Mouse (Mus musculus) liver, embryonic 13.5 days (tissue): Measurements from ENCODE around the gene Acot3. TPM values are rescaled to one million over a fixed set of nuclear protein-coding genes. Genes with fewer than 3 reads are reported as not detected.
"Not testable (repeated sequence)": the region's sequence is repeated elsewhere in the genome, so short reads cannot be mapped to it uniquely, and the experiment has no call there.

Source experiments
- ATAC-seq: fragments of 200-750 bp; cut with Nextera tagmentation; 2 replicates; pipeline ENCODE4 v1.8.0; 2017; ENCODE audit warnings: low read depth, mild to moderate bottlenecking, moderate number of reproducible peaks, moderate library complexity
- DNase-seq: peaks from one replicate; pipeline ENCODE4 v3.0.0; 2022
- H3K27ac ChIP-seq: fragments of 300-500 bp; sonication (generic); 2 replicates; pipeline ENCODE4 v1.5.1; 2015; ENCODE audit warnings: moderate library complexity, mild to moderate bottlenecking, inconsistent platforms
- H3K27me3 ChIP-seq: fragments of 300-500 bp; sonication (generic); 2 replicates; pipeline ENCODE4 v1.6.1; 2015; ENCODE audit warnings: mild to moderate bottlenecking, inconsistent platforms
- H3K36me3 ChIP-seq: fragments of 300-500 bp; sonication (generic); 2 replicates; pipeline ENCODE4 v1.6.1; 2015; ENCODE audit warnings: mild to moderate bottlenecking, inconsistent platforms
- H3K4me1 ChIP-seq: fragments of 300-500 bp; sonication (generic); replicated peaks from 2 replicates; pipeline ENCODE4 v1.6.1; 2015; ENCODE audit warnings: inconsistent platforms
- H3K4me2 ChIP-seq: fragments of 300-500 bp; sonication (generic); 2 replicates; pipeline ENCODE4 v1.6.1; 2015; ENCODE audit warnings: inconsistent platforms, mild to moderate bottlenecking, moderate library complexity
- H3K4me3 ChIP-seq: fragments of 300-500 bp; sonication (generic); replicated peaks from 2 replicates; pipeline ENCODE4 v1.5.1; 2015; ENCODE audit warnings: mild to moderate bottlenecking, inconsistent platforms
- H3K9ac ChIP-seq: fragments of 300-500 bp; sonication (generic); 2 replicates; pipeline ENCODE4 v1.6.1; 2015; ENCODE audit warnings: mild to moderate bottlenecking, inconsistent platforms
- H3K9me3 ChIP-seq: fragments of 300-500 bp; sonication (generic); replicated peaks from 2 replicates; pipeline ENCODE4 v1.6.1; 2016; ENCODE audit warnings: inconsistent platforms
- WGBS: fragments of 180-500 bp; shearing (Covaris S2); methylation state at CpG from one replicate; pipeline ENCODE4 v1.1.7; 2015; ENCODE audit not compliant: insufficient replicate concordance; 5-methylcytosine and 5-hydroxymethylcytosine counted together
- polyA plus RNA-seq: library from polyadenylated mRNA; unstranded; fragments of >200 nt; fragmentation: Nextera tagmentation; extraction: Ambion mirVana; gene quantifications from 2 replicates; pipeline ENCODE4 v1.2.1, GENCODE M21; 2015

Gene Acot3
- polyA plus RNA-seq, 1 experiment from 2014 or later = 4.2 TPM

GRCm38 (mm10) chr12:84100604-84101492, 48.9 kb downstream of the Acot3 start, which contains the start of gene Acot6:
Acot6 (plus strand) TSS chr12:84100654.
- H3K9me3 ChIP-seq, H3K36me3 ChIP-seq, H3K27ac ChIP-seq, H3K27me3 ChIP-seq: not testable (repeated sequence)
- Histone ChIP-seq H3K4me1 (peaks cover 14% of the 10 kb centered on the region; the same call in 1 of the 2 replicates), H3K4me2 (peak within 1 kb of the TSS; percentile 85), H3K9ac (peak within 1 kb of the TSS; percentile 70), H3K4me3 (peak within 1 kb of the TSS; percentile 64)
- DNase-seq (peak; percentile 17), ATAC-seq (peak; percentile 70)
- WGBS = under 1% methylated on average over 80 of the region's 80 CpGs

- H3K4me1 ChIP-seq = peaks cover 14% of the 10 kb centered on the region; the same call in 1 of the 2 replicates
- 39% methylated on average over 2 of the region's 2 CpGs for WGBS
- H3K36me3 ChIP-seq = no peaks in the 10 kb centered on the region
- no peaks in the 10 kb centered on the region for H3K27me3 ChIP-seq
- DNase-seq (no peak), ATAC-seq (no peak)
- no peak overlapping the region for H3K27ac ChIP-seq
- peak overlapping the region; percentile 70 for H3K9ac ChIP-seq
- H3K4me3 ChIP-seq = peak overlapping the region; percentile 64
- H3K4me2 ChIP-seq = peak overlapping the region; percentile 85
- no peaks in the 10 kb centered on the region for H3K9me3 ChIP-seq
Measured at GRCm38 (mm10) chr12:84101493-84101845, 49.5 kb downstream of the Acot3 start.

DNA sequence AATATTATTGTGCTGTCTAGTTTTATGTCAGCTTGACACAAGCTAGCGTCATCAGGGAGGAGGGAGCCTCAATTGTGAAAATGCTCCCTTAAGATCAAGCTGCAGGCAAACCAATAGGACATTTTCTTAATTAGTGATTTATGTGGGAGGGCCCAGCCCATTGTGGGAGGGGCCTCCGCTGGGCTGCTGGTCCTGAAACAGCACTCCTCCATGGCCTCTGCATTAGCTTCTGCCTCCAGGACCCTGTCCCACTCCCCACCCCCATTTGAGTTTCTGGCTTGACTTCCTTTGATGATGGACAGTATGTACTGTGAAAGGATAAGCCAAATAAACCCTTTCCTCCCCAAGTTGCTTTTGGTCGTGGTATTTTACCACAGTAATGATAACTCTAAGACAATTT, 55.1 kb downstream of the Acot3 start:
- no peak overlapping the region for H3K9ac ChIP-seq
- DNase-seq = no peak
- WGBS = 75% methylated on average over 3 of the region's 3 CpGs
- H3K4me3 ChIP-seq = no peak overlapping the region
- no peaks in the 10 kb centered on the region for H3K9me3 ChIP-seq
- H3K36me3 ChIP-seq = no peaks in the 10 kb centered on the region
- no peak overlapping the region for H3K4me2 ChIP-seq
- ATAC-seq = no peak
- H3K27me3 ChIP-seq = no peaks in the 10 kb centered on the region
- no peak overlapping the region for H3K27ac ChIP-seq
- H3K4me1 ChIP-seq = no peaks in the 10 kb centered on the region

DNA sequence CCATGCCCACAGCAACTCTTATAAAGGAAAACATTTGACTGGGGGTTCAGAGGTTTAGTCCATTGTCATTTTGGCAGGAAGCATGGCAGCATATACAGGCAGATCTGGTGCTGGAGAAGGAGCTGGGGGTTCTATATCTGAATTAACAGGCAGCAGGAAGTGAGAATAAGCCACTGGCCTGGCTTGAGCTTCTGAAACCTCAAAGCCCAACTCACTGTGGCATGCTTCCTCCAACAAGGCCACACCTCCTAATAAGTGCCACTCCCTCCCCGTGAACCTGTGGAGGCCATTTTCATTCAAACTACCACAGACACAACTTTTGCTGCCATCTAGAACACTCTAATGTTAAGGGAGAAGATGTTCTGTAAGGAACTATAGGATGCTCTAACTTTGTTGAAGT, 55.7 kb downstream of the Acot3 start:
- no peak overlapping the region for H3K4me3 ChIP-seq
- no peaks in the 10 kb centered on the region for H3K9me3 ChIP-seq
- H3K36me3 ChIP-seq = no peaks in the 10 kb centered on the region
- no peaks in the 10 kb centered on the region for H3K27me3 ChIP-seq
- ATAC-seq (no peak), DNase-seq (no peak)
- 13% methylated on average over 1 of the region's 1 CpGs for WGBS
- no peaks in the 10 kb centered on the region for H3K4me1 ChIP-seq
- no peak overlapping the region for H3K27ac ChIP-seq
- H3K4me2 ChIP-seq = no peak overlapping the region
- H3K9ac ChIP-seq = no peak overlapping the region

- WGBS = 69% methylated on average over 1 of the region's 1 CpGs
- H3K27ac ChIP-seq = no peak overlapping the region
- no peak overlapping the region for H3K4me2 ChIP-seq
- H3K36me3 ChIP-seq = no peaks in the 10 kb centered on the region
- H3K4me1 ChIP-seq = peaks cover 10% of the 10 kb centered on the region
- H3K4me3 ChIP-seq = no peak overlapping the region
- no peaks in the 10 kb centered on the region for H3K9me3 ChIP-seq
- H3K9ac ChIP-seq = no peak overlapping the region
- H3K27me3 ChIP-seq = no peaks in the 10 kb centered on the region
- DNase-seq (no peak), ATAC-seq (no peak)
Measured at GRCm38 (mm10) chr12:84109924-84110323, 58.0 kb downstream of the Acot3 start.

Other genes with a start within 250 kb of the Acot3 start
- 11.8 and 16.3 TPM in 2 replicates for gene Numb, start 130.2 kb upstream of the Acot3 start, polyA plus RNA-seq
- gene Riox1, start 101.5 kb upstream of the Acot3 start, polyA plus RNA-seq = 9.3 and 9.8 TPM in 2 replicates
- not detected in 2 replicates for gene Heatr4, start 67.3 kb upstream of the Acot3 start, polyA plus RNA-seq
- gene Acot2, start 64.3 kb upstream of the Acot3 start, polyA plus RNA-seq = 14.7 and 16.1 TPM in 2 replicates
- gene Acot1, start 42.7 kb upstream of the Acot3 start, polyA plus RNA-seq = 28.2 and 34.7 TPM in 2 replicates
- 6.7 and 7.9 TPM in 2 replicates for gene Acot4, start 13.8 kb upstream of the Acot3 start, polyA plus RNA-seq
- 0.46 TPM in 1 of 2 replicates, not detected in the other for gene Gm49366, start 13.2 kb upstream of the Acot3 start, polyA plus RNA-seq
- not detected in 2 replicates for gene Acot5, start 17.2 kb downstream of the Acot3 start, polyA plus RNA-seq
- 0.40 and 0.51 TPM in 2 replicates for gene Acot6, start 48.5 kb downstream of the Acot3 start, polyA plus RNA-seq
- gene Dnal1, start 62.2 kb downstream of the Acot3 start, polyA plus RNA-seq = 0.23 and 0.27 TPM in 2 replicates
- 0.14 TPM in 1 of 2 replicates, not detected in the other for gene Pnma1, start 96.3 kb downstream of the Acot3 start, polyA plus RNA-seq
- 3.7 and 4.4 TPM in 2 replicates for gene Elmsan1, start 166.7 kb downstream of the Acot3 start, polyA plus RNA-seq
- 29.3 and 36.5 TPM in 2 replicates for gene Ptgr2, start 233.1 kb downstream of the Acot3 start, polyA plus RNA-seq